Mouse (Mus musculus) CD4-positive, CD25-positive, alpha-beta regulatory T cell, adult 9 weeks (primary cell): ENCODE data around the gene Cxcl5. TPM values are rescaled to one million over a fixed set of nuclear protein-coding genes. Genes with fewer than 3 reads are reported as not detected.

Source experiments
- polyA plus RNA-seq: library from polyadenylated mRNA; unstranded; fragments of 100-300 nt; shearing (Covaris generic); gene quantifications from one replicate; pipeline ENCODE4 v1.2.1, GENCODE M21; 2017

Gene Cxcl5
- not detected for polyA plus RNA-seq

GRCm38 (mm10) chr5:90759077-90760065 lies at the start of gene Cxcl5:
TSS of gene Cxcl5 (plus strand) at chr5:90759360.

GRCm38 (mm10) chr5:90768218-90768617 lies 9.1 kb downstream of the Cxcl5 start, which contains the start of gene Ppbp:
TSS of gene Ppbp (plus strand) at chr5:90768518.

GRCm38 (mm10) chr5:90771880-90772653 lies 12.9 kb downstream of the Cxcl5 start, which contains the start of gene Pf4:
TSS of gene Pf4 (plus strand) at chr5:90772435.

GRCm38 (mm10) chr5:90785659-90786588 lies 26.8 kb downstream of the Cxcl5 start, which contains the start of gene Cxcl3:
TSS of gene Cxcl3 (plus strand) at chr5:90786103.

GRCm38 (mm10) chr5:90794195-90794625 lies 35.0 kb downstream of the Cxcl5 start, which contains the start of gene Cxcl15:
TSS of gene Cxcl15 (plus strand) at chr5:90794534.

Other genes starting within 250 kb of the Cxcl5 start
- gene Afm, start 240.4 kb upstream of the Cxcl5 start, polyA plus RNA-seq: 0.87 TPM
- not detected for gene 5830473C10Rik, start 198.3 kb upstream of the Cxcl5 start, polyA plus RNA-seq
- gene Rassf6, start 118.7 kb upstream of the Cxcl5 start, polyA plus RNA-seq: 1.7 TPM
- not detected for gene Ppbp, start 9.2 kb downstream of the Cxcl5 start, polyA plus RNA-seq
- gene Pf4, start 13.1 kb downstream of the Cxcl5 start, polyA plus RNA-seq: not detected
- gene Cxcl3, start 26.7 kb downstream of the Cxcl5 start, polyA plus RNA-seq: 0.82 TPM
- not detected for gene Cxcl15, start 35.2 kb downstream of the Cxcl5 start, polyA plus RNA-seq
- not detected for gene Cxcl1, start 131.9 kb downstream of the Cxcl5 start, polyA plus RNA-seq
- gene Cxcl2, start 144.5 kb downstream of the Cxcl5 start, polyA plus RNA-seq: 1.5 TPM
- 0.71 TPM for gene Mthfd2l, start 171.8 kb downstream of the Cxcl5 start, polyA plus RNA-seq